In genomic region chr11:84643107-84643372, GRCm38 (mm10) we compare ENCODE assay signal across 8 mouse cellular contexts.
DNase-seq lines count a peak whose midpoint lies in the region; ATAC-seq lines count a peak whose summit lies in the region.

No protein-coding gene starts in this region.

- peaks cover 71% of the 10 kb centered on the region for H3K27me3 ChIP-seq in heart, embryonic 14.5 days (ENCODE audit: control insufficient read depth, insufficient read depth, low read length)
- H3K27me3 ChIP-seq in forebrain, embryonic 14.5 days (replicated peaks; ENCODE audit: control insufficient read depth, insufficient read depth, low read length) = peaks cover 42% of the 10 kb centered on the region
- H3K27me3 ChIP-seq in limb, embryonic 15.5 days = peaks cover 58% of the 10 kb centered on the region

- no peaks in the 10 kb centered on the region for H3K36me3 ChIP-seq in heart, embryonic 14.5 days (ENCODE audit: control insufficient read depth, insufficient read depth, low read length)
- H3K36me3 ChIP-seq in forebrain, embryonic 14.5 days (ENCODE audit: control insufficient read depth, insufficient read depth, low read length) = no peaks in the 10 kb centered on the region
- no peaks in the 10 kb centered on the region for H3K36me3 ChIP-seq in limb, embryonic 15.5 days

- no peak for DNase-seq in heart, postnatal 4 days
- peak; percentile 7 for DNase-seq in ZHBTc4 (ENCODE audit: low read depth, low spot score)
- DNase-seq in forebrain, embryonic 14.5 days (ENCODE audit: low spot score) = no peak
- no peak for DNase-seq in urinary bladder, postnatal 14 days (ENCODE audit: low spot score)
- no peak for DNase-seq in urinary bladder, postnatal 4 days (ENCODE audit: low spot score in 2 of 2)
- no peak for DNase-seq in ovary, adult 18-20 months (ENCODE audit: low spot score)

- peak overlapping the region; percentile 78; the same call in 1 of the 2 replicates for H3K9ac ChIP-seq in heart, embryonic 14.5 days (ENCODE audit: low read length)
- H3K9ac ChIP-seq in forebrain, embryonic 14.5 days (ENCODE audit: low read length) = peak overlapping the region; percentile 75
- H3K9ac ChIP-seq in limb, embryonic 15.5 days = no peak overlapping the region

- WGBS in heart, embryonic 14.5 days = 47% methylated on average over 5 of the region's 5 CpGs
- WGBS in forebrain, embryonic 14.5 days = 47% methylated on average over 5 of the region's 5 CpGs
- WGBS in limb, embryonic 15.5 days = 36% methylated on average over 5 of the region's 5 CpGs

- peak overlapping the region; percentile 87 for H3K4me2 ChIP-seq in heart, embryonic 14.5 days (ENCODE audit: low read length)
- peak overlapping the region; percentile 67 for H3K4me2 ChIP-seq in forebrain, embryonic 14.5 days (ENCODE audit: low read length)
- peak overlapping the region; percentile 90; the same call in 1 of the 2 replicates for H3K4me2 ChIP-seq in limb, embryonic 15.5 days

- H3K4me3 ChIP-seq in heart, embryonic 14.5 days (ENCODE audit: control insufficient read depth in 1 of 2, insufficient read depth in 1 of 2, low read depth in 1 of 2, low read length in 2 of 2) = peak overlapping the region; percentile 48 to 52; a peak in 2 of 4 replicates
- H3K4me3 ChIP-seq in forebrain, embryonic 14.5 days (ENCODE audit: low read depth, low read length) = peak overlapping the region; percentile 45; the same call in 1 of the 2 replicates
- no peak overlapping the region for H3K4me3 ChIP-seq in limb, embryonic 15.5 days

- H3K9me3 ChIP-seq in heart, embryonic 14.5 days (ENCODE audit: control insufficient read depth, low read length) = 0 out of 2 replicates have a peak, but pooled peaks cover 4% of the 10 kb centered on the region
- peaks cover 3% of the 10 kb centered on the region; the same call in 1 of the 2 replicates for H3K9me3 ChIP-seq in forebrain, embryonic 14.5 days (replicated peaks; ENCODE audit: control insufficient read depth, low read length)
- no peaks in the 10 kb centered on the region for H3K9me3 ChIP-seq in limb, embryonic 15.5 days

- peaks cover 0 to 2% of the 10 kb centered on the region in 2 experiments; a peak in 1 of 4 replicates for H3K4me1 ChIP-seq in heart, embryonic 14.5 days (ENCODE audit: control insufficient read depth in 2 of 2, insufficient read depth in 2 of 2, low read length in 2 of 2)
- peaks cover 11% of the 10 kb centered on the region for H3K4me1 ChIP-seq in forebrain, embryonic 14.5 days (ENCODE audit: control insufficient read depth, insufficient read depth, low read length)
- H3K4me1 ChIP-seq in limb, embryonic 15.5 days = peaks cover 10% of the 10 kb centered on the region

- no peak overlapping the region for H3K27ac ChIP-seq in heart, embryonic 14.5 days (replicated peaks in 1 of 2; ENCODE audit: control insufficient read depth in 1 of 2, insufficient read depth in 1 of 2, low read depth in 2 of 2, low read length in 2 of 2)
- H3K27ac ChIP-seq in forebrain, embryonic 14.5 days (ENCODE audit: low read depth, low read length) = no peak overlapping the region
- H3K27ac ChIP-seq in limb, embryonic 15.5 days = no peak overlapping the region

- ATAC-seq in heart, embryonic 14.5 days (ENCODE audit: insufficient number of reproducible peaks, insufficient read depth, low FRiP score, low read depth) = no peak
- 0 out of 2 replicates have a peak, but pooled peaks have one; percentile 21 for ATAC-seq in forebrain, embryonic 14.5 days
- no peak for ATAC-seq in limb, embryonic 15.5 days (ENCODE audit: insufficient number of reproducible peaks, low FRiP score, low TSS enrichment, low read depth)
